Mouse (Mus musculus) spleen, adult 2 months (tissue): ENCODE data around the gene Pnpla3. TPM values are rescaled to one million over a fixed set of nuclear protein-coding genes. Genes with fewer than 3 reads are reported as not detected.
"Not testable (repeated sequence)": the region's sequence is repeated elsewhere in the genome, so short reads cannot be mapped to it uniquely, and the experiment has no call there.

Experiments used
- DNase-seq, 2 experiments: peaks; one replicate each; pipeline versions ENCODE4 v3.0.0 to v3.0.0-alpha.2; 2012 to 2021; ENCODE audit warnings: low spot score in 2 of 2, low read depth in 1 of 2
- H3K27ac ChIP-seq: fragments of 200-500 bp; 2 replicates; pipeline ENCODE4 v1.5.1; 2012; ENCODE audit warnings: low read length, inconsistent platforms; ENCODE audit not compliant: insufficient read depth
- H3K27me3 ChIP-seq: fragments of 200-500 bp; 2 replicates; pipeline ENCODE4 v1.6.1; 2012; ENCODE audit warnings: mild to moderate bottlenecking, moderate library complexity, low read length, inconsistent platforms; ENCODE audit not compliant: control insufficient read depth, insufficient read depth
- H3K36me3 ChIP-seq: fragments of 200-500 bp; 2 replicates; pipeline ENCODE4 v1.6.1; 2012; ENCODE audit warnings: mild to moderate bottlenecking, low read length, inconsistent platforms; ENCODE audit not compliant: control insufficient read depth, insufficient read depth
- H3K4me1 ChIP-seq: fragments of 200-500 bp; 2 replicates; pipeline ENCODE4 v1.6.1; 2011; ENCODE audit warnings: inconsistent platforms; ENCODE audit not compliant: control insufficient read depth, insufficient read depth, insufficient read length
- H3K4me3 ChIP-seq: fragments of 200-500 bp; 2 replicates; pipeline ENCODE4 v1.5.1; 2011; ENCODE audit warnings: mild to moderate bottlenecking, inconsistent platforms; ENCODE audit not compliant: insufficient read depth, insufficient read length; ENCODE audit errors: extremely low read depth
- CTCF ChIP-seq: fragments of 200-500 bp; IDR thresholded peaks from 2 replicates; pipeline ENCODE4 v1.5.1; 2011; ENCODE audit warnings: mild to moderate bottlenecking, inconsistent platforms; ENCODE audit not compliant: insufficient read depth, insufficient read length, insufficient replicate concordance; ENCODE audit errors: extremely low read depth
- POLR2A ChIP-seq: fragments of 200-500 bp; IDR thresholded peaks from 2 replicates; pipeline ENCODE4 v1.6.1; 2011; ENCODE audit warnings: low read depth, low read length, inconsistent platforms
- WGBS: fragments of 180-500 bp; shearing (Covaris S2); methylation state at CpG from one replicate; pipeline ENCODE4 v1.1.7; 2018; 5-methylcytosine and 5-hydroxymethylcytosine counted together
- polyA plus RNA-seq: library from polyadenylated mRNA; depleted of rRNA; stranded (reverse); fragments of >200 nt; gene quantifications from 2 replicates; pipeline ENCODE4 v1.2.3, GENCODE M21; 2012

Pnpla3 gene
- polyA plus RNA-seq, 1 experiment: 1.8 TPM

DNA sequence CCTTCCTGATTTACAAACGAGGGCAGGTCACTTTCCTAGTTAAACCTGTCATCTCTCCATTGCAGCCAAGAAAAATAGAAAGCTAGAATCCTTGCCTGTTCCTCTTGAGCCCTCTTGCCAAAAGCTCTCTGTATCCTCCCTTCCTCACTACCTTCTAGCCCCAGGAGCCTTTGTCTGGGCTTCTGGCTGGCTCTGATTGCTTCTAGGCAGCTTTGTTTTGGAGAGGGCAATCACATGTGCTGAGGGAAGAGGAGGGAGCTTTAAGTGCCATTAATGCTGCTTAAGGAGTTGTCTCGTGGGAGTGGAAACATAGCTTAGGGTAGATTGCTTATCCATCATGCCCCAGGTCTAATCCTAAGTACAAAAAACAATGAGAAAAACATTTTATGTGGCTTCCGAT lies 27.5 kb upstream of the Pnpla3 start:
- Histone ChIP-seq H3K27me3 (no peaks in the 10 kb centered on the region), H3K27ac (no peak overlapping the region), H3K4me3 (no peak overlapping the region), H3K36me3 (no peaks in the 10 kb centered on the region), H3K4me1 (no peaks in the 10 kb centered on the region)
- TF ChIP-seq CTCF: no peak
- no peak for TF ChIP-seq POLR2A
- DNase-seq: no peak
- 71% methylated on average over 3 of the region's 3 CpGs for WGBS

DNA sequence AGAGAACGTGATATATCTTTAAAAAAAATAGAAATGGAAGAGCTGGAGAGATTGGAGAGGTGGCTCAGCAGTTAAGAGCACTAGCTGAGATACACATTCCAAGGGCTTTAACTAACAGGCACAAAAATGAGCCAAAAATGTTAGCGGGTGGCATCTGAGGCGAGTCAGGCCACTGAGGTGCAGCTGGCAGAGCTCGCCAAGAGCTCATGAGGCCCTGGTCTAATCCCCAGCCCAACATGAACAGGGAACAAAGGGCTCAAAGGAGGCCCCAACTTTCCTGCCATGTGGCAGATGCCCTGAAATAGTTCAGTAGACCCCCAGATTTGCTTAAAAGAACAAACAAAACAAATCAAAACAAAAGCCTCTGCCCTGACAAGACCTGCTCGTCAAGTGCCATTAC lies 26.7 kb upstream of the Pnpla3 start:
- Histone ChIP-seq H3K27ac (no peak overlapping the region), H3K27me3 (no peaks in the 10 kb centered on the region), H3K4me3 (no peak overlapping the region), H3K4me1 (no peaks in the 10 kb centered on the region), H3K36me3 (no peaks in the 10 kb centered on the region)
- no peak for DNase-seq
- 86% methylated on average over 5 of the region's 5 CpGs for WGBS
- TF ChIP-seq POLR2A (no peak), CTCF (no peak)

- Histone ChIP-seq H3K27me3 (no peaks in the 10 kb centered on the region), H3K4me1 (no peaks in the 10 kb centered on the region), H3K27ac (no peak overlapping the region), H3K36me3 (no peaks in the 10 kb centered on the region), H3K4me3 (no peak overlapping the region)
- DNase-seq: no peak
- no peak for TF ChIP-seq CTCF
- no peak for TF ChIP-seq POLR2A
- WGBS: 87% methylated on average over 2 of the region's 2 CpGs
Observed at GRCm38 (mm10) chr15:84156158-84156557, 11.5 kb upstream of the Pnpla3 start.

DNA sequence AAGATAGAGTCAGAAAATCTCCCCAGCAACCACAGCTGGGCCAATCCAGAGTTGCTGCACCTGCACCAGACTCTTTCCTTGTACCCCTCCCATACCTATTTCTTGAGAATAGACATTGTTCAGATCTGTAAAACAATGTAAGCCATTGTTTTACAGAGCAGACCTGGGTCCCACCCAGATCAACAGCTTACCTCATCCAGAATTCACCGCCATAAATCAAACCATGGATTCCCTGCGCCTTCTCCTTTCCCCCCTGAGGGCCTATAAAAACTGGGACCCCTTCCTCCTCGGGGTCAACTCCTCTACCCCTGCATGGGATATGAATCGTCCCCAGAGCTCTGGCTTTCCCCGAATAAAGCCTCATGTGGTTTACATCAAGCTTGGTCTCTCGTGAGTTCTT lies 10.1 kb upstream of the Pnpla3 start:
- not testable (repeated sequence) for H3K27me3 ChIP-seq, H3K4me3 ChIP-seq, H3K27ac ChIP-seq, H3K4me1 ChIP-seq, H3K36me3 ChIP-seq, DNase-seq
- WGBS: 93% methylated on average over 6 of the region's 6 CpGs

- TF ChIP-seq POLR2A (no peak), CTCF (no peak)
Observed at GRCm38 (mm10) chr15:84161871-84162270, 5.8 kb upstream of the Pnpla3 start.

GRCm38 (mm10) chr15:84166818-84167217 lies 819 bp upstream of the Pnpla3 start:
- Histone ChIP-seq H3K27ac (no peak overlapping the region), H3K36me3 (no peaks in the 10 kb centered on the region)
- WGBS: 63% methylated on average over 6 of the region's 6 CpGs

More at GRCm38 (mm10) chr15:84161871-84162270, 5.8 kb upstream of the Pnpla3 start:
- DNase-seq: no peak
- H3K27ac ChIP-seq: no peak overlapping the region
- H3K36me3 ChIP-seq: no peaks in the 10 kb centered on the region
- no peaks in the 10 kb centered on the region for H3K27me3 ChIP-seq
- no peaks in the 10 kb centered on the region for H3K4me1 ChIP-seq
- 84% methylated on average over 6 of the region's 6 CpGs for WGBS
- H3K4me3 ChIP-seq: no peak overlapping the region

GRCm38 (mm10) chr15:84168170-84169161 lies 829 bp downstream of the Pnpla3 start:
- H3K4me3 ChIP-seq: peak overlapping the region; percentile 30; the same call in 1 of the 2 replicates
- no peak for TF ChIP-seq POLR2A
- no peak for TF ChIP-seq CTCF
- H3K36me3 ChIP-seq: no peaks in the 10 kb centered on the region
- peaks cover 12% of the 10 kb centered on the region for H3K4me1 ChIP-seq
- peaks cover 10% of the 10 kb centered on the region for H3K27me3 ChIP-seq
- DNase-seq: no peak
- 10% methylated on average over 28 of the region's 28 CpGs for WGBS
- H3K27ac ChIP-seq: no peak overlapping the region

More at GRCm38 (mm10) chr15:84166818-84167217, 819 bp upstream of the Pnpla3 start:
- no peak for DNase-seq
- H3K4me3 ChIP-seq: no peak overlapping the region
- H3K27me3 ChIP-seq: peaks cover 10% of the 10 kb centered on the region
- H3K4me1 ChIP-seq: peaks cover 12% of the 10 kb centered on the region
- TF ChIP-seq POLR2A (no peak), CTCF (no peak)
